Mouse (Mus musculus) lung, embryonic 16.5 days (tissue): ENCODE measurements around the gene Sntg2. TPM values are rescaled to one million over a fixed set of nuclear protein-coding genes. Genes with fewer than 3 reads are reported as not detected.

Experiments used
- ATAC-seq: fragments of 200-750 bp; cut with Nextera tagmentation; 2 replicates; pipeline ENCODE4 v1.8.0; 2017; ENCODE audit warnings: low read depth, mild to moderate bottlenecking, moderate library complexity
- H3K27ac ChIP-seq: fragments of 300-500 bp; sonication (generic); 2 replicates; pipeline ENCODE4 v1.5.1; 2014; ENCODE audit warnings: mild to moderate bottlenecking, control low read depth, low read length
- H3K27me3 ChIP-seq: fragments of 300-500 bp; sonication (generic); 2 replicates; pipeline ENCODE4 v1.6.1; 2014; ENCODE audit warnings: low read depth, low read length, mixed read lengths; ENCODE audit not compliant: control insufficient read depth, insufficient read depth
- H3K36me3 ChIP-seq: fragments of 300-500 bp; sonication (generic); 2 replicates; pipeline ENCODE4 v1.6.1; 2014; ENCODE audit warnings: low read length; ENCODE audit not compliant: control insufficient read depth, insufficient read depth
- H3K4me1 ChIP-seq: fragments of 300-500 bp; sonication (generic); replicated peaks from 2 replicates; pipeline ENCODE4 v1.6.1; 2014; ENCODE audit warnings: low read length, mixed read lengths; ENCODE audit not compliant: control insufficient read depth, insufficient read depth
- H3K4me2 ChIP-seq: fragments of 300-500 bp; sonication (generic); 2 replicates; pipeline ENCODE4 v1.6.1; 2014; ENCODE audit warnings: low read depth, low read length, control low read depth
- H3K4me3 ChIP-seq: fragments of 300-500 bp; sonication (generic); 2 replicates; pipeline ENCODE4 v1.5.1; 2014; ENCODE audit warnings: mild to moderate bottlenecking, low read length, control low read depth
- H3K9ac ChIP-seq: fragments of 300-500 bp; sonication (generic); 2 replicates; pipeline ENCODE4 v1.6.1; 2014; ENCODE audit warnings: low read length, control low read depth
- H3K9me3 ChIP-seq: fragments of 300-500 bp; sonication (generic); 2 replicates; pipeline ENCODE4 v1.6.1; 2016; ENCODE audit warnings: low read length; ENCODE audit not compliant: control insufficient read depth
- WGBS: fragments of 180-500 bp; shearing (Covaris S2); extraction: QIAGEN DNeasy Blood & Tissue Kit; methylation state at CpG from one replicate; pipeline ENCODE4 v1.1.7; 2014; 5-methylcytosine and 5-hydroxymethylcytosine counted together
- polyA plus RNA-seq: library from polyadenylated mRNA; unstranded; fragments of >200 nt; fragmentation: Nextera tagmentation; extraction: Ambion mirVana; gene quantifications from 2 replicates; pipeline ENCODE4 v1.2.1, GENCODE M21; 2015

Gene Sntg2
- polyA plus RNA-seq, 1 experiment from 2014 or later: 11.5 TPM

- Histone ChIP-seq H3K4me1 (0 out of 2 replicates have a peak, but pooled peaks cover 3% of the 10 kb centered on the region), H3K4me2 (no peak overlapping the region), H3K4me3 (no peak overlapping the region), H3K9me3 (no peaks in the 10 kb centered on the region), H3K36me3 (no peaks in the 10 kb centered on the region), H3K27ac (no peak overlapping the region), H3K27me3 (no peaks in the 10 kb centered on the region), H3K9ac (no peak overlapping the region)
- 78% methylated on average over 7 of the region's 7 CpGs for WGBS
- ATAC-seq: no peak
Measured at GRCm38 (mm10) chr12:30257664-30258063, 115.5 kb downstream of the Sntg2 start.

- Histone ChIP-seq H3K36me3 (no peaks in the 10 kb centered on the region), H3K27ac (no peak overlapping the region), H3K4me3 (no peak overlapping the region), H3K9me3 (no peaks in the 10 kb centered on the region), H3K9ac (no peak overlapping the region), H3K4me2 (no peak overlapping the region), H3K4me1 (0 out of 2 replicates have a peak, but pooled peaks cover 3% of the 10 kb centered on the region), H3K27me3 (no peaks in the 10 kb centered on the region)
- WGBS: 64% methylated on average over 3 of the region's 3 CpGs
- ATAC-seq: no peak
Measured at GRCm38 (mm10) chr12:30256207-30256606, 117.0 kb downstream of the Sntg2 start.

DNA sequence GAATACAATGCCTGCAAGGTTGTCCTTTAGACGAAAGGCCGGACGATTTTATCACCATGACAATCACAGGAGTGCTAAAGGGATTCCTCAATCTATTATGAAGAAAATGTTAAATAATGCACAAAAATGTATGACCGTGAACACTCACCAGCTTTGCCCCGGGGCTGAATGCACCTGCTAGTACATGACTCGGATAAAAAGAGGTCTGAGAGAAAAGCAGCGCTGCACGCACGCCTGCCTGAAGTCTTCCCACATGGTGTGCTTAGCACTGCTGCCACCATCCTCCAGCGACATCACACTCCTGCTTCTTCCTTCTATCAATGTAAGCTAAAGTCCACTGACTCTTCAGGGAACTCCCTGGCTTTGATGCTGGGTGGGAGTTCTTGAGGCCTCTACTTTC, 118.6 kb downstream of the Sntg2 start:
- no peaks in the 10 kb centered on the region for H3K27me3 ChIP-seq
- no peak overlapping the region for H3K4me2 ChIP-seq
- H3K4me3 ChIP-seq: no peak overlapping the region
- H3K9me3 ChIP-seq: no peaks in the 10 kb centered on the region
- no peaks in the 10 kb centered on the region for H3K36me3 ChIP-seq
- no peak for ATAC-seq
- 91% methylated on average over 10 of the region's 10 CpGs for WGBS
- 0 out of 2 replicates have a peak, but pooled peaks cover under 1% of the 10 kb centered on the region for H3K4me1 ChIP-seq
- no peak overlapping the region for H3K27ac ChIP-seq
- H3K9ac ChIP-seq: no peak overlapping the region

- no peaks in the 10 kb centered on the region for H3K9me3 ChIP-seq
- no peak overlapping the region for H3K27ac ChIP-seq
- 90% methylated on average over 4 of the region's 4 CpGs for WGBS
- no peak overlapping the region for H3K4me3 ChIP-seq
- H3K27me3 ChIP-seq: no peaks in the 10 kb centered on the region
- H3K9ac ChIP-seq: no peak overlapping the region
- no peak for ATAC-seq
- H3K4me1 ChIP-seq: no peaks in the 10 kb centered on the region
- no peak overlapping the region for H3K4me2 ChIP-seq
- H3K36me3 ChIP-seq: no peaks in the 10 kb centered on the region
Measured at GRCm38 (mm10) chr12:30252381-30252780, 120.8 kb downstream of the Sntg2 start.

DNA sequence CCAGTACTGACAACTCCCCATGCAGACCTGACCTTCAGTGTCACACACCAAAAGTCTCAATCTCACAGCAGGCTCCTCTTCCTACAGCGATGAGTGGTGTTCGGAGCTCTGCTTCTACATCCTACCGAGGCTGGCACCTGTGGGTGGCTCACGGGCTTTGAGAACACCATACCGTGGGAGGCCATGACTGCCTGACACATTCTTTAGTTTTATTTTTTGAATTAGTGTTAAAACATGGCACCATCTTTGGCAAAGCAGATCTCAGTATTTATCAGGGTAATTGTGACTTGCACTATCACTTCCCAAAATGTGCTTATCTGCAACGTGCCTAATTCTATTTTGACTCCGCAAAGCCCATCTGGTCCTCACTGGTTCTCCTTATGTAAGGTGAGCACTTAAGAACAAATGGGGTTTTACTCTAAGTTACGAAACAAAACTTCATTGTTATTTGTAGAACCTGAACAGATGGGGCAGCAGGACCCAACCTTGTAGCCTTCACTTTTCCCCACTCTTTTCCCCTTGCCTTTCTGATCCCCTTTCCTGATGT, 121.8 kb downstream of the Sntg2 start:
- H3K4me2 ChIP-seq: no peak overlapping the region
- H3K4me1 ChIP-seq: no peaks in the 10 kb centered on the region
- no peaks in the 10 kb centered on the region for H3K9me3 ChIP-seq
- H3K4me3 ChIP-seq: no peak overlapping the region
- no peaks in the 10 kb centered on the region for H3K27me3 ChIP-seq
- H3K27ac ChIP-seq: no peak overlapping the region
- H3K36me3 ChIP-seq: no peaks in the 10 kb centered on the region
- 86% methylated on average over 8 of the region's 8 CpGs for WGBS
- H3K9ac ChIP-seq: no peak overlapping the region
- no peak for ATAC-seq

- no peak for ATAC-seq
Measured at GRCm38 (mm10) chr12:30249068-30249467, 124.1 kb downstream of the Sntg2 start.

DNA sequence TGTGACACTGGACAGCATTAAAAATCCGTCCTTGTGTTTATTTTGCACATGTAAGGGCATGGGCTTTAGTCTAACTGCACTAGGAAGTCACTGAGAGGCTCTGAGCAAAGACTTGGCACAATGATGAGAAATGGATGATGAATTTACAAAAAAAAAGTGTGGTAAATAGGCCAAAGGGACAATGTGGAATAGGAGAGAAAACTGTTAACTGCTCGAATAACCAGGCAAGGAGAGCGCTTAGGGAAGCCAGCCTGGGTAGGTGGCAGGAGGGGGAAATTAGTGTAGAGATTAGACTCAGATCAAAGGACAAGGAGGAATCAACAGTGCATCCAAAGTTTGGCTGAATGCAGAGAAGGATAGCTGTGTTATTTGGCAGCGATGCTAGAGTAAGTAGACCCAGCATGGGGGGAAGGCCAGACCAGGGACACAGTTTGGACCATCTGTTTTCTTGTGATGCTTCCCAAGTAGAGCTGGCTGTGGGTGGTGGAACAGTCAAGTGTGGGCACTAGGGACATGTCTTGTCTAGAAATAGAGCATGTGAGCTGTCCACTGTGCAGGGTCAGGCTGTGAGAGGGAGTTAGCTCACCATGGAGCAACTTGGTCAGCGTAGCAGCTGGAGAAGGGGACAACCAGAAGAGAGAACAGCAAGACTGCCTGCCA, 126.8 kb downstream of the Sntg2 start:
- Histone ChIP-seq H3K36me3 (no peaks in the 10 kb centered on the region), H3K9me3 (no peaks in the 10 kb centered on the region), H3K27me3 (no peaks in the 10 kb centered on the region), H3K9ac (no peak overlapping the region), H3K27ac (no peak overlapping the region), H3K4me2 (no peak overlapping the region), H3K4me3 (no peak overlapping the region), H3K4me1 (peaks cover 7% of the 10 kb centered on the region; the same call in 1 of the 2 replicates)
- ATAC-seq: no peak
- 71% methylated on average over 5 of the region's 5 CpGs for WGBS

More at GRCm38 (mm10) chr12:30249068-30249467, 124.1 kb downstream of the Sntg2 start:
- no peaks in the 10 kb centered on the region for H3K27me3 ChIP-seq
- no peak overlapping the region for H3K9ac ChIP-seq
- H3K4me3 ChIP-seq: no peak overlapping the region
- H3K36me3 ChIP-seq: no peaks in the 10 kb centered on the region
- WGBS: 86% methylated on average over 3 of the region's 3 CpGs
- no peaks in the 10 kb centered on the region for H3K9me3 ChIP-seq
- H3K27ac ChIP-seq: no peak overlapping the region
- no peak overlapping the region for H3K4me2 ChIP-seq
- peaks cover 6% of the 10 kb centered on the region; the same call in 1 of the 2 replicates for H3K4me1 ChIP-seq

DNA sequence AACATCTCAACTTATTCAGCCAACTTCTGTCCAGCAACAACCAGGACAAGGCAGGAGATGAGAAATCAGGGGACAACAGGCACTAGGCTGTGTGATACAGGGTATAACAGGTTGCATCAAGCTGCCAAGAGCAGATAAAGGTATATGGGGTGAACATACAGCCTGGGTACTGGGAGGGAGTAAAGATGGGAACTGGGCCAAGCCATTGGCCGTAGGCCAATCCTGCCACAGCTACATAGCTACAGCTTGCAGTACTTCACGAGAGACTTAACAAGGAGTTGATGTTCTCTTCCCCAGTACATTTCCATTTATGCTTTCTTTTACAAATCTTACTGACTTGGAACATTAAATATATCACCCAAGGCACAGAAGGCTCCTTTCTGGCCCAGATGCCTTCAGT, 129.0 kb downstream of the Sntg2 start:
- Histone ChIP-seq H3K27me3 (no peaks in the 10 kb centered on the region), H3K9ac (no peak overlapping the region), H3K4me3 (no peak overlapping the region), H3K4me1 (peaks cover 7% of the 10 kb centered on the region; the same call in 1 of the 2 replicates), H3K36me3 (no peaks in the 10 kb centered on the region), H3K9me3 (no peaks in the 10 kb centered on the region), H3K4me2 (no peak overlapping the region), H3K27ac (no peak overlapping the region; the same call in 1 of the 2 replicates)
- 19% methylated on average over 2 of the region's 2 CpGs for WGBS
- peak; percentile 72 for ATAC-seq

DNA sequence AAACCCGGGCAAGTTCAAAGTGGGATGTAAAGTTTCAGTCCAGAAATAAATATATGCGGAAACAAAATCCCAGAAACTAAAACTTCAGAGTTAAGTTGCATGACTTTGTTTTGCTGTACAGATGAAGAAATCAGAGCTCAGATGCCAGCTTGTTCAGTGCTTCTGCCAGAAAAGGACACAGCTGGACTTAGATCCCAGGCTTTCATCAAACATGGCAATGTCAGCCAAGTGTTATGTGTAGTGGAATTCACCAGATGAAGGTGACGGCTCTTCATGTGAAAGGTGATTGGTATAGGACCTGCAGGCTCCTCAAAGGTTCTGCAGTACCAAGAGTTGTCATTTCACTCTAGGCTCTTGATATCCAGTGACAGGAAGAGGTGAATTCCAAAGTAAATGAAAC, 132.3 kb downstream of the Sntg2 start:
- ATAC-seq: no peak
- Histone ChIP-seq H3K9ac (no peak overlapping the region), H3K4me2 (no peak overlapping the region), H3K9me3 (no peaks in the 10 kb centered on the region), H3K4me3 (no peak overlapping the region), H3K27me3 (no peaks in the 10 kb centered on the region), H3K4me1 (peaks cover 5% of the 10 kb centered on the region; the same call in 1 of the 2 replicates), H3K27ac (no peak overlapping the region), H3K36me3 (no peaks in the 10 kb centered on the region)
- 64% methylated on average over 3 of the region's 3 CpGs for WGBS
